Mouse (Mus musculus) brain, embryonic 18.5 days (tissue): ENCODE measurements around the gene Ntn5.
"Not testable (repeated sequence)": the region's sequence is repeated elsewhere in the genome, so short reads cannot be mapped to it uniquely, and the experiment has no call there.

ENCODE experiments used
- DNase-seq: peaks from one replicate; pipeline ENCODE4 v3.0.0-alpha.2; 2012; ENCODE audit warnings: low read depth, low spot score

Gene Ntn5

GRCm38 (mm10) chr7:45654424-45655047, 29.3 kb upstream of the Ntn5 start:
- DNase-seq: no peak

- no peak for DNase-seq
Measured at GRCm38 (mm10) chr7:45660746-45661478, 22.9 kb upstream of the Ntn5 start.

GRCm38 (mm10) chr7:45661702-45662101, 22.1 kb upstream of the Ntn5 start:
- not testable (repeated sequence) for DNase-seq

GRCm38 (mm10) chr7:45665303-45666138, 18.3 kb upstream of the Ntn5 start:
- DNase-seq: no peak

GRCm38 (mm10) chr7:45666161-45666560, 17.7 kb upstream of the Ntn5 start, which contains the start of gene Fut2:
Gene Fut2 (minus strand): TSS chr7:45666394.
- no peak for DNase-seq

- no peak for DNase-seq
Measured at GRCm38 (mm10) chr7:45667761-45668160, 16.1 kb upstream of the Ntn5 start.

GRCm38 (mm10) chr7:45668921-45669320, 14.9 kb upstream of the Ntn5 start:
- no peak for DNase-seq

- no peak for DNase-seq
Measured at GRCm38 (mm10) chr7:45677627-45678295, 6.1 kb upstream of the Ntn5 start.

- DNase-seq: no peak
Measured at GRCm38 (mm10) chr7:45678513-45678912, 5.3 kb upstream of the Ntn5 start.

GRCm38 (mm10) chr7:45679966-45680621, 3.7 kb upstream of the Ntn5 start:
- DNase-seq: no peak

- no peak for DNase-seq
Measured at GRCm38 (mm10) chr7:45681046-45681736, 2.6 kb upstream of the Ntn5 start.

- DNase-seq: no peak
Measured at GRCm38 (mm10) chr7:45682144-45683126, 1.4 kb upstream of the Ntn5 start.

GRCm38 (mm10) chr7:45685811-45686210, 2.0 kb downstream of the Ntn5 start:
- DNase-seq: no peak

- DNase-seq: no peak
Measured at GRCm38 (mm10) chr7:45686841-45687240, 3.0 kb downstream of the Ntn5 start.

- no peak for DNase-seq
Measured at GRCm38 (mm10) chr7:45689099-45689498, 5.3 kb downstream of the Ntn5 start.

- no peak for DNase-seq
Measured at GRCm38 (mm10) chr7:45689800-45690199, 6.0 kb downstream of the Ntn5 start.

- DNase-seq: no peak
Measured at GRCm38 (mm10) chr7:45692364-45692763, 8.5 kb downstream of the Ntn5 start.

- DNase-seq: no peak
Measured at GRCm38 (mm10) chr7:45693921-45694591, 10.2 kb downstream of the Ntn5 start, which contains the start of gene Sec1. Gene Sec1 (minus strand): TSS chr7:45694402.

- no peak for DNase-seq
Measured at GRCm38 (mm10) chr7:45695098-45695497, 11.3 kb downstream of the Ntn5 start.
